Mouse (Mus musculus): ENCODE measurements around the gene Klhl1.
"Not testable (repeated sequence)": the region's sequence is repeated elsewhere in the genome, so short reads cannot be mapped to it uniquely, and the experiment has no call there.

The Klhl1 gene

GRCm38 (mm10) chr14:96518954-96519682 lies at the start of gene Klhl1:
TSS of gene Klhl1 (minus strand) at chr14:96519102.
- DNase-seq (ENCODE audit: low read depth, low spot score): no peak

DNA sequence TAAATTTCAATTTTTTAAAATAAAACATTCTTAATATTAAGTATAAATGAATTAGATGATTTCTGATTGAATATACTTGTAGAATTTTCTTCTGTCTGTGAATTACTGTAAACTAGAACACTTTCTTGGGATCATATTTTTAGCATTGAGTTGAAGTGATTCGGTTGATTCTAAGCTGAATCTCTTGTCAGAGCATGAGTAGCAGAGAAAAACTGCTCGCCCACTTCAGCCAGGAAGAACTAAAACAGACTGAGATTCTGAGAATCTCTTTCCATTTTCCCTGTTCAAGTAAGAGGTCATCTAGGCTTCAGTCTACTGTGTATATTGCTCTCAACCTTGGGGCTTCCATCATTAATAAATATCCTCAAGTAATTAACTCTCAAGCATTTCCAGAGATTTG lies 34.8 kb upstream of the Klhl1 start:
- DNase-seq (ENCODE audit: low read depth, low spot score): no peak

DNA sequence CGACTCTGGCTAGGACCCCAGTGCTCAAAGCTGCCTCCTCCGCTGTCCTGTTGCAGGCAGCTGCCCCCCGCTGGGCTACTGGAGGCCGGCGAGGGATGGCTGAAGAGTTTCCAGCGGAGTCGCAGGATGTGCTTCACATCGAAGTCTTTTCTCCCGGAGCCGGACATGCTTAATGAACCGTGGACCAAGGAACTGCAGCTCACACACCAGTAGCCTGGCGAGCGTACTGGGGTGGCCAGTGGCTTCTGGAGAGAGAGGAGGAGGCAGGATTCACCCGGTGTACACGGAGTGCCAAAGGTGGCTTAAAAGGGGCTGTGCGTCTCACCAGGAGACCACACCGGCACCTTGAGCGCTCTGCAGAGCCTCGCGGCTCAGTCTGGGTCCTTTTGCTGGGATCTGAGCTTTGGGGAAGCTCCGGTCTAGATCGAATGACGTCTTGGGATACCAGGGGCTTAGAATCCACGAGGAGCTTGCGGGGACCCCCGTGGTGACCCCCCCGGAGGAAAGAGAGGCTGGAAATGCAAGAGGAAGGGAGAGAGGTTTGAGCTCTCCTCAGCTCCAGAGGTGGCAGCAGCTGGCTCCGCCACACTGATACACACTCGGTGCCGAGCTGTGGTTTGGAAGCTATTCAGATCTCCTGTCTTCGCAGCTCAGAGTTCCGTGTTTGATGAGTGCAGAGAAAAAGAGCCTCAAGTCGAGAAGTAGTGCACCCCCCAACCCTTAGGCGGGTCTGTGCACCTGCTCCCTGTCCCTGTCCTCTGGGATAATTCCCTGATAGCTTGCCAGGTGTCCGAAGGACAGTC lies 550 bp downstream of the Klhl1 start:
- DNase-seq (ENCODE audit: low read depth, low spot score): no peak

DNA sequence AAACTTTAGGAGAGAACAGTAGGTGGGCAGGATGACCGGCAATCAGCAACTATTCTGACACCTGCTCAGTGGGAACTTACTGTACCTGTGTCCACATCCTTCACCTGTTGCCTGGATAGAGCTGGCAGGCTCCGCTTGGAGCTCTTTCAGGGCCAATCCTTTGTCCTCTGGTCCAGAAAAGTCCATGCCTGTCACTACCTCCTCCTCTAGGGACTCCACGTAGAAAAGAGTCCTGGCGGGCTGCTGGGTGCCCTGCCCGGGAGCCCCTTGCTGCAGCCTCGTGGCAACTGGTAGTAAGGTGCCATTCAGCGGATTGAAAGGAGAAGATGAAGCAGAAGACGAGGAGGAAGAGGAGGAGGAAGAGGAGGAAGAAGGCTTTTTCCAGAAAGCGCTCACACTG lies 1.2 kb downstream of the Klhl1 start:
- DNase-seq (ENCODE audit: low read depth, low spot score): no peak

- DNase-seq (ENCODE audit: low read depth, low spot score): no peak
These were observed 19.0 kb downstream of the Klhl1 start for GRCm38 (mm10) chr14:96499936-96500335.

DNA sequence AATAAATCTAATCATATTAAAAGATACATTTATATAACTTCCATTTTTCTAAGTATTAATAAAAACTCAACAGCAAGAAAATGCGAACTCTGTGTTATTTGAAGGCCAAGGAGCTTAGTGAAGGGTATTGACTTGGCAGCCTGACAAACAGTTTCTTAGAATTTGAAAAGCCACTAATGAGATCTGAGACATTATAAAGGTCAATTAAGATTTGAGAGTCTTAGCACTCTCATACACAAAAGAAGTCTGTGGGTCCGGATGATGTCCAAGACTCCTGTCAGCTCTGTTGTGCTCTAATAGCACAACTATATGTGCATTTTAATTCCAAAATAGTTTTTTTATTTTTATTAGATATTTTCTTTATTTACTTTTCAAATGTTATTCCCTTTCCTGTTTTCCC lies 47.1 kb downstream of the Klhl1 start:
- DNase-seq (ENCODE audit: low read depth, low spot score): no peak

DNA sequence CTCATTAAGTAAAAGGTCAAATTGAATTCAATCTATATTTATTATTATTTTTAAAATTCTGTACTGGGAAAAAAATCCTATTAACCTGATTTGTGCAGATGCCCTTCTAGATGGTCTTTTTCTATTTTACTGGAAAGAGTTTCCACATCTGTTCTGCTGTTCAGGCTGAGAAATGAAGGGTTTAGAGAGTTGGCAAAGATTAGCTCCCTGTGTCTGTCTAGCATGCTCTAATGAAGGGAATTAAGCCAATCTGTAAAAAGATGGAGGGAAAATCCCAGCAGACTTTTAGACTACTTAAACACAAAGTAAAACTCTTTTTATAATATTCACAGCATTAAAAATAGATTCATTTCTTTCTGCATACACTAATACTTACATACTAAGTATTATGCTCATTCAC lies 47.6 kb downstream of the Klhl1 start:
- no peak for DNase-seq (ENCODE audit: low read depth, low spot score)

DNA sequence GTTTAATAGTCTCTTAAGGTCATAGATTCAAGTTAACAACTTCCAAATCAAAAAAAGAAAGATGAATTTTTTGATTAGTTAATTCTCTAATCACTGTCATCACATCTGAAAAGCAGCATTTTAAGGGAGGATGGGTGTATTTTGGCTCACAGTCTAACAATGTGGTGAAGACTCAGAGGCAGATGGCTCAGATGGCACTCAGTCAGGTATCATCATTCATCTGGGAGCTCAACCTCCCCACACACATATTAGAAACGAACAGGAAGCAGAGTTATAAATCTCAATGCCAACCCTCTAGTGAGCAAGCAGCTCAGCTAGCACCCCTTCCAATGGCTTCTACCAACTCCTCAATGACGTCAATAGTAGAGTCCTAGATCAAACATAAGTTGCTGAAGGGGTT lies 57.1 kb downstream of the Klhl1 start:
- DNase-seq (ENCODE audit: low read depth, low spot score): no peak

GRCm38 (mm10) chr14:96392032-96392737 lies 126.7 kb downstream of the Klhl1 start:
- no peak for DNase-seq (ENCODE audit: low read depth, low spot score)

DNA sequence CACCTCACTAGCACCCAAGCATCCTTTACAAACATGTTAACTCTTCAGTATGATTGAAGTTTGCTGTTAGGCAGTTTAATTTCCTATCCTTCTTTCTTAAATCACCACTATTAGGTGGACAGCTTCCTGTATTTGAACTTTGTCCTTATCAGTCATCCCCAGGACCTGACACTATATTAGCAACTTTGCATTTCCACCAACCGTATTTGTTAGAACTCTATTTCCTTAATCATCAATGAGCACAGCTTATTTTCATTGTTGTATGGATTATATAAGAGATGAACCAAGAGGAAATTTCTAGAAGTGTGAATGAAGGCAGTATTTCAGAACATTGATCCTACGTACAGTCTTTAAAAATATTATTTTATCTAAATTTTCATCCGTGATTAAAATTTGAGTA lies 156.2 kb downstream of the Klhl1 start:
- no peak for DNase-seq (ENCODE audit: low read depth, low spot score)

GRCm38 (mm10) chr14:96348220-96348619 lies 170.7 kb downstream of the Klhl1 start:
- no peak for DNase-seq (ENCODE audit: low read depth, low spot score)

DNA sequence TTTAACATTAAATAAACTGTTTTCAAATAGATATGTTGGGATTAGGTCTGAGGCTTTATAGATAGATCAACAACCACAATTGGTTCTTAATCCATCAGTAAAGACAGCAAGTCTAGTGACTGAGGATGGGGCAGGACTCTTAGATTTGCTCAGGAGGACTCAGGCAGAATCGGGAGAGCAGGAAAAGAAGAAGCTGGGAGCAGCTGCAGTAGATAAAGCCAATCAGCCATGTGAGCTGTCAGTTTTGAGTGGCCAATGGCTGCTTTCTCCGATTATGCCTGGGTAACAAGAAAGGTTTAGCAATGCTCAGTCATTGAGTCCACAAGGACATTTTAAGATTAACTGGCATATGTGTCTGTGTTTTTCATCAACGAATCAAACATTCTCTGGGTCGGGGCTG lies 187.8 kb downstream of the Klhl1 start:
- DNase-seq (ENCODE audit: low read depth, low spot score): no peak

- DNase-seq (ENCODE audit: low read depth, low spot score): no peak
These were observed 301.0 kb downstream of the Klhl1 start for GRCm38 (mm10) chr14:96217805-96218441.

DNA sequence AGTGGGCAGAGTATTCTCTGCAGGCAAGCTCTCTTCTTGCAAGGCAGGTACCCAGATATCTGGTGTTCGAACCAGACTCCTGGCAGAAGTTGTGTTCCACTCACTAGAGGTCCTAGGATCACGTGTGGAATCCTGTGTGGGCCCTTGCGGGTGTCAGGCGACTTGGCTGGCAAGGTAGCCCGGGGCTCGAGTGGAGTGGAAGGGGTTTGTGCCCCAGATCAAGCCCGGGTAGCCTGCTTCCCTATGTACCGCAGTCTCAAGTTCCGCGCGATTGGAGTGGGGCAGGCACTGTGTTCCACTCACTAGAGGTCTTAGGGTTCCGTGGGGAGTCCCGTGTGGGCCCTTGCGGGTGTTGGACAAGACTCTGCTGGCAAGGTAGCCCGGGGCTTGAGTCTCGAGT lies 324.1 kb downstream of the Klhl1 start:
- DNase-seq (ENCODE audit: low read depth, low spot score): not testable (repeated sequence)

DNA sequence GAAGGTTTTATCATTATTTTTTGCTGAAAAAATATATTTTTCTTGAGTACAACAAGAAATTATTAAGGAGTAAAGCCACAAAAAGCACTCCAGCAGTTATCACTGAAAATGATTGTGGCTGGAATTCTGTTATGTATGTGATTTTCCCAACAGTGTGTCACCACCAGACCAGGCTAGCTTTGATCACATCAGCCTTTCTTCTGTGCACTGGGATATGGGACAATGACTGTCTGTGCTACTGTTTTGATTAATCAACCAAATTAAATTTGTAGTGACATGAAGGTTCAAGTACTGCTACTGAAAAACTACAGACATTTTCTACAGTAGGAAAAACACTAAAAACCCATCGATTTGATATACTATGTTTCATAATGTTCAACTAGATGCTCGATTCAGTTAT lies 344.4 kb downstream of the Klhl1 start:
- DNase-seq (ENCODE audit: low read depth, low spot score): no peak

DNA sequence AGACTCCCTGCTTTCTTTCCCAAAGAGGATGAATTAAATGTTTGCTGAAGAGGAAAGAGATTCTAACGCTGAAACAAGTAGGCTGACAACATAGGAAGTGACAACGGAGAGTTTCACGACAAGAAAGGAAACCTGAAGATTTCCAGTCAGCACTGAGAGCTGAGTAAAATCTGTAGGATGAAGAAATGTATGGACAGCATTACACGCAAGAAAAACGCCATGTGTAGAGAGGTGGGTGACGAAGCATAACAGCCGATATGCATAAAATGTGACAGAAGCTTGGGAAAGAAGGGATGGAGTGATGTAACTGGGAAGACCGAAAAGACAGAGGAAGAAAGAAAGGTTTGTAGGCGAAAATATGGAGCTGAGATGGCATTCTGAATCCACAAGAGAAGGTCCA lies 375.8 kb downstream of the Klhl1 start:
- no peak for DNase-seq (ENCODE audit: low read depth, low spot score)

DNA sequence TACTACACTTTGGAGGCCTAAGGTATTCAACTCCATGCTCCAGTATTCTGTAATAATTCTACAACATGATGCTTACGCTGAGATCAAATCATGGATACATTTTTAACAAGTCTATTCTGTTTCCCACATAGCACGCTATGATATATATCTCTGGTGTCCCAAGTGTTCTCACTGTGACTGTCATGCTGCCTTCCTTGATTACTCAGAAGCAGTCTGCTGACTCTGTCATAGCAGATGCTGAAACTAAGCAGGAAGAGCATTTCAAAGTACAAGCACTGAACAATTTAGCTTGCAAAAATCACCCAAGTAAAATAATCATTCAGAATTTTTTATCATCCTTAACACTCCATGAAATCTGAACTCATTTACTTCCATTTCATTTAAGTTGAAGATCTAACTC lies 378.7 kb downstream of the Klhl1 start:
- DNase-seq (ENCODE audit: low read depth, low spot score): no peak

DNA sequence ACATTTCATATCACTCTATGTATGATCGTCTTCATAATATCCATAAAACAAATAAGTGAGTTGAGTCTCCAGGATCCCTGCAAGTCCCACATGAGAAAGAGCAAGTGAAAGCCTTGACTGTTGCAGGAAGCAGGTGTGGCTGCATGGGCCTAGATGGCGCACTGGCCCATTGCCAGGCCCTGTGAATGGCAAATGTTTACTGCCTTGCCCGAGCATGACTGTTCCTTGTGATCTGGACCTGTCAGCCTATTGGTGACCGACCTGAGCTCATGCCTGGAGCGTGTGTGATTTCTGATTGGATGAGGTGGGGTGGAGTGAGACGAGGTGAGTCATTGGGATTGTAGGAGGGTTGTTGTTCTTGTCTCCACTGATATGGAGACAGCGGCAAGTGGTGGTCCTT lies 411.5 kb downstream of the Klhl1 start:
- no peak for DNase-seq (ENCODE audit: low read depth, low spot score)

DNA sequence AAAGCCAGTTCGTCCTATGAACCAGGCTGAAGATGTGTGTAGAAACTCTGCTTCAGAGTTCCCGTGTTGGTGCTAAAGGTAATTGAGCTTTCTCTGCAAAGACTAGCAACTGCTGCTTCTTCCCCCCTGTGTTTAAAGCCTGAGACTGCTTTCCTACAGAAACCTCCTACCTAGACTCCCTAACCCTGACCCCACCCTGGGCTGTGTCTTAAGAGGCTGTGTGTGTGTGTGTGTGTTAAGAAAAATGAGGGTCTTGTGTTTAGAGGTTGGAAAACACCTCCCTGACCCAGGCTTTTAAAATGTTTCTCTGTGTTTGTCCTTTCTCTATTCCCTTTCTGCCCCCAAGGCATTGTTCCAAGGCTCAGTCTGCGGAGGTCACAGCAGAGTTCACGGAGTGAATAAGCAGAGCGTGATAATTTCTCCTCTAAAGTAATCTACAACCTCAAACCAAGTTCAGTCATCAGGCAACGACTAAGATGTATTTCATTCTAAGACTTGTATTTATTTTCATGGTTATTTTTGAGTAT lies 437.2 kb downstream of the Klhl1 start:
- no peak for DNase-seq (ENCODE audit: low read depth, low spot score)

GRCm38 (mm10) chr14:96065884-96066283 lies 453.0 kb downstream of the Klhl1 start:
- peak; percentile 31 for DNase-seq (ENCODE audit: low read depth, low spot score)
